Mouse (Mus musculus) thymus, adult 2 months (tissue): ENCODE data around the gene Elf5. TPM values are rescaled to one million over a fixed set of nuclear protein-coding genes. Genes with fewer than 3 reads are reported as not detected.

ENCODE experiments used
- DNase-seq: peaks from one replicate; pipeline ENCODE4 v3.0.0; 2021
- H3K27ac ChIP-seq: fragments of 200-500 bp; 2 replicates; pipeline ENCODE4 v1.5.1; 2012; ENCODE audit warnings: low read length, control low read depth; ENCODE audit not compliant: control insufficient read depth, insufficient read depth
- H3K27me3 ChIP-seq: fragments of 200-500 bp; 2 replicates; pipeline ENCODE4 v1.6.1; 2012; ENCODE audit warnings: mild to moderate bottlenecking, low read length, moderate library complexity, mixed read lengths; ENCODE audit not compliant: control insufficient read depth, insufficient read depth
- H3K36me3 ChIP-seq: fragments of 200-500 bp; 2 replicates; pipeline ENCODE4 v1.6.1; 2012; ENCODE audit warnings: mild to moderate bottlenecking, low read length, moderate library complexity; ENCODE audit not compliant: control insufficient read depth, insufficient read depth
- H3K4me1 ChIP-seq: fragments of 200-500 bp; replicated peaks from 2 replicates; pipeline ENCODE4 v1.6.1; 2012; ENCODE audit warnings: low read length; ENCODE audit not compliant: control insufficient read depth, insufficient read depth
- H3K4me3 ChIP-seq: fragments of 200-500 bp; 2 replicates; pipeline ENCODE4 v1.5.1; 2012; ENCODE audit warnings: mild to moderate bottlenecking, low read length, control low read depth, moderate library complexity; ENCODE audit not compliant: control insufficient read depth, insufficient read depth
- CTCF ChIP-seq: fragments of 200-500 bp; IDR thresholded peaks from 2 replicates; pipeline ENCODE4 v1.5.1; 2012; ENCODE audit warnings: mild to moderate bottlenecking, control low read depth, low read length, moderate library complexity, borderline replicate concordance; ENCODE audit not compliant: control insufficient read depth, poor library complexity, insufficient read depth; ENCODE audit errors: extremely low read depth
- POLR2A ChIP-seq: fragments of 200-500 bp; IDR thresholded peaks from 2 replicates; pipeline ENCODE4 v1.6.1; 2012; ENCODE audit warnings: mild to moderate bottlenecking, low read length, control low read depth, moderate library complexity; ENCODE audit not compliant: control insufficient read depth, poor library complexity, insufficient read depth; ENCODE audit errors: extremely low read depth
- WGBS: fragments of 180-500 bp; shearing (Covaris S2); methylation state at CpG from one replicate; pipeline ENCODE4 v1.1.7; 2018; 5-methylcytosine and 5-hydroxymethylcytosine counted together
- polyA plus RNA-seq: library from polyadenylated mRNA; depleted of rRNA; stranded (reverse); fragments of >200 nt; gene quantifications from 2 replicates; pipeline ENCODE4 v1.2.3, GENCODE M21; 2012

Elf5 gene
- polyA plus RNA-seq, 1 experiment, result 0.54 TPM

- Histone ChIP-seq H3K36me3 (no peaks in the 10 kb centered on the region), H3K27ac (no peak overlapping the region), H3K4me1 (no peaks in the 10 kb centered on the region), H3K4me3 (no peak overlapping the region), H3K27me3 (no peaks in the 10 kb centered on the region; the same call in 1 of the 2 replicates)
- peak; percentile 52 for DNase-seq
- TF ChIP-seq POLR2A (no peak), CTCF (no peak)
- WGBS, result 57% methylated on average over 6 of the region's 6 CpGs
These were observed 34.3 kb downstream of the Elf5 start for GRCm38 (mm10) chr2:103445776-103446175.

- H3K4me1 ChIP-seq, result no peaks in the 10 kb centered on the region
- no peak for TF ChIP-seq POLR2A
- no peak for TF ChIP-seq CTCF
- H3K27me3 ChIP-seq, result no peaks in the 10 kb centered on the region; the same call in 1 of the 2 replicates
- WGBS, result 96% methylated on average over 6 of the region's 6 CpGs
- DNase-seq, result no peak
- no peak overlapping the region for H3K27ac ChIP-seq
- no peak overlapping the region for H3K4me3 ChIP-seq
- H3K36me3 ChIP-seq, result no peaks in the 10 kb centered on the region
These were observed 34.8 kb downstream of the Elf5 start for GRCm38 (mm10) chr2:103446326-103446725.

- Histone ChIP-seq H3K4me1 (no peaks in the 10 kb centered on the region), H3K4me3 (no peak overlapping the region), H3K27ac (no peak overlapping the region), H3K36me3 (peaks cover 11% of the 10 kb centered on the region), H3K27me3 (no peaks in the 10 kb centered on the region; the same call in 1 of the 2 replicates)
- 35% methylated on average over 14 of the region's 14 CpGs for WGBS
- no peak for DNase-seq
- TF ChIP-seq POLR2A (no peak), CTCF (no peak)
These were observed 37.6 kb downstream of the Elf5 start for GRCm38 (mm10) chr2:103448947-103449560.

- no peak for DNase-seq
- peaks cover 19% of the 10 kb centered on the region for H3K36me3 ChIP-seq
- H3K4me1 ChIP-seq, result no peaks in the 10 kb centered on the region
- no peak overlapping the region for H3K27ac ChIP-seq
- TF ChIP-seq POLR2A (no peak), CTCF (no peak)
- H3K4me3 ChIP-seq, result no peak overlapping the region
- 89% methylated on average over 7 of the region's 7 CpGs for WGBS
- H3K27me3 ChIP-seq, result no peaks in the 10 kb centered on the region; the same call in 1 of the 2 replicates
These were observed 38.3 kb downstream of the Elf5 start for GRCm38 (mm10) chr2:103449813-103450212.

GRCm38 (mm10) chr2:103450267-103450666, 38.8 kb downstream of the Elf5 start:
- Histone ChIP-seq H3K36me3 (peaks cover 24% of the 10 kb centered on the region), H3K4me1 (no peaks in the 10 kb centered on the region), H3K27me3 (no peaks in the 10 kb centered on the region; the same call in 1 of the 2 replicates), H3K27ac (no peak overlapping the region), H3K4me3 (no peak overlapping the region)
- DNase-seq, result no peak
- TF ChIP-seq POLR2A, result no peak
- TF ChIP-seq CTCF, result no peak
- 96% methylated on average over 8 of the region's 8 CpGs for WGBS

GRCm38 (mm10) chr2:103452550-103452949, 41.1 kb downstream of the Elf5 start:
- H3K36me3 ChIP-seq, result peaks cover 37% of the 10 kb centered on the region
- H3K4me1 ChIP-seq, result no peaks in the 10 kb centered on the region
- H3K4me3 ChIP-seq, result no peak overlapping the region
- DNase-seq, result no peak
- H3K27ac ChIP-seq, result no peak overlapping the region
- 94% methylated on average over 5 of the region's 5 CpGs for whole genome bisulfite sequencing
- H3K27me3 ChIP-seq, result no peaks in the 10 kb centered on the region; the same call in 1 of the 2 replicates
- TF ChIP-seq POLR2A, result no peak
- TF ChIP-seq CTCF, result no peak

GRCm38 (mm10) chr2:103455748-103456147, 44.3 kb downstream of the Elf5 start:
- 95% methylated on average over 7 of the region's 7 CpGs for WGBS
- Histone ChIP-seq H3K4me1 (0 out of 2 replicates have a peak, but pooled peaks cover 3% of the 10 kb centered on the region), H3K36me3 (peaks cover 55% of the 10 kb centered on the region), H3K27me3 (no peaks in the 10 kb centered on the region), H3K4me3 (no peak overlapping the region), H3K27ac (no peak overlapping the region)
- no peak for DNase-seq
- TF ChIP-seq POLR2A, result no peak
- no peak for TF ChIP-seq CTCF

GRCm38 (mm10) chr2:103456646-103457045, 45.2 kb downstream of the Elf5 start:
- DNase-seq, result peak; percentile 84
- Histone ChIP-seq H3K27me3 (no peaks in the 10 kb centered on the region), H3K4me3 (no peak overlapping the region), H3K27ac (no peak overlapping the region), H3K4me1 (peaks cover 9% of the 10 kb centered on the region), H3K36me3 (peaks cover 55% of the 10 kb centered on the region)
- TF ChIP-seq POLR2A (no peak), CTCF (peak; percentile 85; the same call in 1 of the 2 replicates)
- WGBS, result 29% methylated on average over 10 of the region's 10 CpGs
